Mouse (Mus musculus): ENCODE measurements around the gene Pla2g7.

- TF ChIP-seq POLR2A (IDR thresholded peaks at IDR 0.05; ENCODE audit: insufficient read depth, low read length) (no peak), EP300 (IDR thresholded peaks at IDR 0.05; ENCODE audit: insufficient read depth, low read depth, low read length) (no peak)
Observed at GRCm38 (mm10) chr17:43637146-43637545, 69.2 kb downstream of the Pla2g7 start.
